Mouse (Mus musculus) forebrain, embryonic 13.5 days (tissue): ENCODE measurements around the gene G0s2. TPM values are rescaled to one million over a fixed set of nuclear protein-coding genes. Genes with fewer than 3 reads are reported as not detected.
A peak's percentile ranks its signal among the peaks of the same experiment; 100 is the strongest.

Source experiments
- ATAC-seq: fragments of 200-750 bp; cut with Nextera tagmentation; 2 replicates; pipeline ENCODE4 v1.8.0; 2017
- H3K27ac ChIP-seq: fragments of 300-500 bp; sonication (generic); 2 replicates; pipeline ENCODE4 v1.5.1; 2015; ENCODE audit warnings: inconsistent platforms, mild to moderate bottlenecking, moderate library complexity
- H3K27me3 ChIP-seq: fragments of 300-500 bp; sonication (generic); 2 replicates; pipeline ENCODE4 v1.6.1; 2015; ENCODE audit warnings: mild to moderate bottlenecking, inconsistent platforms
- H3K36me3 ChIP-seq: fragments of 300-500 bp; sonication (generic); 2 replicates; pipeline ENCODE4 v1.6.1; 2015; ENCODE audit warnings: mild to moderate bottlenecking, inconsistent platforms; ENCODE audit not compliant: poor library complexity, severe bottlenecking
- H3K4me1 ChIP-seq: fragments of 300-500 bp; sonication (generic); 2 replicates; pipeline ENCODE4 v1.6.1; 2015; ENCODE audit warnings: inconsistent platforms
- H3K4me2 ChIP-seq: fragments of 300-500 bp; sonication (generic); 2 replicates; pipeline ENCODE4 v1.6.1; 2015; ENCODE audit warnings: inconsistent platforms, mild to moderate bottlenecking, moderate library complexity
- H3K4me3 ChIP-seq: fragments of 300-500 bp; sonication (generic); 2 replicates; pipeline ENCODE4 v1.5.1; 2015; ENCODE audit warnings: mild to moderate bottlenecking, inconsistent platforms
- H3K9ac ChIP-seq: fragments of 300-500 bp; sonication (generic); 2 replicates; pipeline ENCODE4 v1.6.1; 2015; ENCODE audit warnings: mild to moderate bottlenecking, inconsistent platforms
- H3K9me3 ChIP-seq: fragments of 300-500 bp; sonication (generic); replicated peaks from 2 replicates; pipeline ENCODE4 v1.6.1; 2016; ENCODE audit warnings: inconsistent platforms
- WGBS: fragments of 180-500 bp; shearing (Covaris S2); methylation state at CpG from one replicate; pipeline ENCODE4 v1.1.7; 2015; 5-methylcytosine and 5-hydroxymethylcytosine counted together
- polyA plus RNA-seq: library from polyadenylated mRNA; unstranded; fragments of >200 nt; fragmentation: Nextera tagmentation; extraction: Ambion mirVana; gene quantifications from 2 replicates; pipeline ENCODE4 v1.2.1, GENCODE M21; 2015

Gene G0s2
- polyA plus RNA-seq, 1 experiment from 2014 or later, result 6.1 TPM

- WGBS, result 60% methylated on average over 10 of the region's 10 CpGs
- no peak overlapping the region for H3K4me2 ChIP-seq
- 0 out of 2 replicates have a peak, but pooled peaks cover 4% of the 10 kb centered on the region for H3K4me1 ChIP-seq
- H3K9ac ChIP-seq, result no peak overlapping the region
- no peaks in the 10 kb centered on the region for H3K27me3 ChIP-seq
- no peaks in the 10 kb centered on the region for H3K9me3 ChIP-seq
- no peak overlapping the region for H3K27ac ChIP-seq
- peak; percentile 62; the same call in 1 of the 2 replicates for ATAC-seq
- H3K36me3 ChIP-seq, result no peaks in the 10 kb centered on the region
- H3K4me3 ChIP-seq, result no peak overlapping the region
Observed at GRCm38 (mm10) chr1:193243571-193244193, 29.3 kb downstream of the G0s2 start.

DNA sequence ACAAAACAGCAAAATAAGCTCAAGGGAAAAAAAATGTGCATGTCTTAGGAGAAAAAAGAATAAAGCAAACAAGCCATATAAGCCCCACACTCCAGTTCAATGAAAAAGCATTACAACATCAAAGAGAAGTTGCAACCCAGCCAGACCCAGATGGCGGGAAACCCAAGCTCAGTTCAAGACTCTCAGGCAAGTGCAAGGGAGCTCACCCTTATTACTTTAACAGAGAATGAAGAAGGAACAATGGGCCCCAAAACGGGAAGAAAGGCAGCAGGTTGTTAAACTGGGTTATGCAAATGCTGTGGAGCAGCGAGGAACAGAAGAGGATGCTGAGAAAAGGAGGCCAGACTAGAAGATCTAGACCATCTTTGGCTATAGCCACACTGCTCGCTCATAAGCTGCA lies 30.2 kb downstream of the G0s2 start:
- H3K27me3 ChIP-seq, result no peaks in the 10 kb centered on the region
- no peak overlapping the region for H3K4me2 ChIP-seq
- H3K9me3 ChIP-seq, result no peaks in the 10 kb centered on the region
- no peak overlapping the region for H3K27ac ChIP-seq
- WGBS, result 41% methylated on average over 4 of the region's 4 CpGs
- H3K36me3 ChIP-seq, result no peaks in the 10 kb centered on the region
- no peak for ATAC-seq
- no peak overlapping the region for H3K9ac ChIP-seq
- H3K4me3 ChIP-seq, result no peak overlapping the region
- 0 out of 2 replicates have a peak, but pooled peaks cover 4% of the 10 kb centered on the region for H3K4me1 ChIP-seq

GRCm38 (mm10) chr1:193242238-193242637 lies 30.8 kb downstream of the G0s2 start:
- Histone ChIP-seq H3K27me3 (no peaks in the 10 kb centered on the region), H3K9ac (no peak overlapping the region), H3K4me2 (no peak overlapping the region), H3K4me1 (0 out of 2 replicates have a peak, but pooled peaks cover 4% of the 10 kb centered on the region), H3K27ac (no peak overlapping the region), H3K36me3 (no peaks in the 10 kb centered on the region), H3K4me3 (no peak overlapping the region), H3K9me3 (no peaks in the 10 kb centered on the region)
- WGBS, result 75% methylated on average over 8 of the region's 8 CpGs
- ATAC-seq, result peak; percentile 38; the same call in 1 of the 2 replicates

- Histone ChIP-seq H3K27ac (no peak overlapping the region), H3K9me3 (no peaks in the 10 kb centered on the region), H3K27me3 (no peaks in the 10 kb centered on the region), H3K4me1 (0 out of 2 replicates have a peak, but pooled peaks cover 4% of the 10 kb centered on the region), H3K36me3 (no peaks in the 10 kb centered on the region), H3K4me3 (no peak overlapping the region), H3K4me2 (no peak overlapping the region), H3K9ac (no peak overlapping the region)
- WGBS, result 94% methylated on average over 4 of the region's 4 CpGs
- ATAC-seq, result no peak
Observed at GRCm38 (mm10) chr1:193241436-193241835, 31.6 kb downstream of the G0s2 start.

GRCm38 (mm10) chr1:193238426-193238825 lies 34.6 kb downstream of the G0s2 start:
- Histone ChIP-seq H3K4me1 (0 out of 2 replicates have a peak, but pooled peaks cover 4% of the 10 kb centered on the region), H3K4me3 (no peak overlapping the region), H3K9ac (no peak overlapping the region), H3K27me3 (no peaks in the 10 kb centered on the region), H3K9me3 (no peaks in the 10 kb centered on the region), H3K27ac (no peak overlapping the region), H3K36me3 (no peaks in the 10 kb centered on the region), H3K4me2 (no peak overlapping the region)
- WGBS, result 64% methylated on average over 4 of the region's 4 CpGs
- ATAC-seq, result no peak

- Histone ChIP-seq H3K4me2 (no peak overlapping the region), H3K4me1 (no peaks in the 10 kb centered on the region), H3K4me3 (no peak overlapping the region), H3K9me3 (no peaks in the 10 kb centered on the region), H3K27me3 (no peaks in the 10 kb centered on the region), H3K36me3 (no peaks in the 10 kb centered on the region), H3K27ac (no peak overlapping the region), H3K9ac (no peak overlapping the region)
- 89% methylated on average over 7 of the region's 7 CpGs for WGBS
- no peak for ATAC-seq
Observed at GRCm38 (mm10) chr1:193234930-193235329, 38.1 kb downstream of the G0s2 start.

GRCm38 (mm10) chr1:193234130-193234645 lies 38.8 kb downstream of the G0s2 start:
- WGBS, result 98% methylated on average over 2 of the region's 2 CpGs
- H3K9ac ChIP-seq, result no peak overlapping the region
- no peak overlapping the region for H3K27ac ChIP-seq
- no peaks in the 10 kb centered on the region for H3K27me3 ChIP-seq
- no peaks in the 10 kb centered on the region for H3K4me1 ChIP-seq
- H3K4me3 ChIP-seq, result no peak overlapping the region
- H3K9me3 ChIP-seq, result no peaks in the 10 kb centered on the region
- ATAC-seq, result no peak
- H3K36me3 ChIP-seq, result no peaks in the 10 kb centered on the region
- no peak overlapping the region for H3K4me2 ChIP-seq

DNA sequence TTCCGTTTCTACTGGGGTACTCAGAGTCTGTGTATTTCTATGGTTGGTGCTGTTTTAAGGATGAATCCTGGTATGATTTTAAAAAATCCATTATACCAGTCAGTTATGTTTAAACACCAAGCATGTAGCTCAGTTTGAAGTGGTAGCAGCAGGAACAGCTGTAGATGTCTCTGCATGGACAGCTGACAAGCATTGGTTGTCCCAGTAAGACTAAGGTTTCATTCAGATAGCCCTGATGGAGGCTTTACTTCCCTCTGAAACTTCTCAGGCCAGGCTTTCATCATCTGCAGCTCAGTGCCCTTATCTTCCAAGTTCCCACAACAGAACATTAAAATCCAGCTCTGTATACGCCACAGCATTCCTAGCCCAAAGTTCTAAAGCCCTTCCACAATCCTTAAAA lies 40.3 kb downstream of the G0s2 start:
- Histone ChIP-seq H3K27ac (no peak overlapping the region), H3K36me3 (no peaks in the 10 kb centered on the region), H3K4me2 (no peak overlapping the region), H3K9ac (no peak overlapping the region), H3K9me3 (no peaks in the 10 kb centered on the region), H3K4me1 (no peaks in the 10 kb centered on the region), H3K27me3 (no peaks in the 10 kb centered on the region), H3K4me3 (no peak overlapping the region)
- ATAC-seq, result no peak
- 95% methylated on average over 2 of the region's 2 CpGs for WGBS

- WGBS, result 82% methylated on average over 5 of the region's 5 CpGs
- no peak for ATAC-seq
- Histone ChIP-seq H3K4me1 (no peaks in the 10 kb centered on the region), H3K4me3 (no peak overlapping the region), H3K9ac (no peak overlapping the region), H3K4me2 (no peak overlapping the region), H3K27me3 (no peaks in the 10 kb centered on the region), H3K27ac (no peak overlapping the region), H3K36me3 (no peaks in the 10 kb centered on the region), H3K9me3 (no peaks in the 10 kb centered on the region)
Observed at GRCm38 (mm10) chr1:193230935-193231334, 42.1 kb downstream of the G0s2 start.

DNA sequence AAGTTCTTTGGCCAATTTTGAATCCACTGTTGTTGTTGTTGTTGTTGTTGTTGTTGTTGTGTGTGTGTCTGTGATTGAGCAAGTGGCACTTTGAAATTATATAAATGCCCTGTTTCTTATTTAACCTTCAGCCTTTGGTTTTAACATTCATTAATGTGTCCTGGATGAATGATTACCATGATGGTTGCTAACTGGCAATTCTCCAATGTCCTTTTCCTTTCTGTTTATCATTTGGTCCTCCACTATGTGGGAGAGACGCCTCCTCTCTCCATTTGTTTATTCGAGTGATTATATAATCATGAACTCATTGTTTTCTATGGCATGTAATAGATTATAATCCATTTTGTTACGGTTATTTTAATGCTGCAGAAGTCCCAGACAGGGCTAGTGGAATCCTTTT lies 42.5 kb downstream of the G0s2 start:
- H3K27me3 ChIP-seq, result no peaks in the 10 kb centered on the region
- no peak for ATAC-seq
- no peak overlapping the region for H3K4me3 ChIP-seq
- no peak overlapping the region for H3K4me2 ChIP-seq
- WGBS, result 85% methylated on average over 3 of the region's 3 CpGs
- H3K36me3 ChIP-seq, result no peaks in the 10 kb centered on the region
- H3K27ac ChIP-seq, result no peak overlapping the region
- peaks cover 2% of the 10 kb centered on the region; the same call in 1 of the 2 replicates for H3K4me1 ChIP-seq
- H3K9ac ChIP-seq, result no peak overlapping the region
- no peaks in the 10 kb centered on the region for H3K9me3 ChIP-seq

- H3K27ac ChIP-seq, result no peak overlapping the region
- no peak for ATAC-seq
- H3K4me3 ChIP-seq, result no peak overlapping the region
- no peaks in the 10 kb centered on the region for H3K36me3 ChIP-seq
- no peaks in the 10 kb centered on the region for H3K27me3 ChIP-seq
- H3K4me1 ChIP-seq, result peaks cover 7% of the 10 kb centered on the region
- H3K9me3 ChIP-seq, result no peaks in the 10 kb centered on the region
- H3K4me2 ChIP-seq, result no peak overlapping the region
- WGBS, result 91% methylated on average over 5 of the region's 5 CpGs
- H3K9ac ChIP-seq, result no peak overlapping the region
Observed at GRCm38 (mm10) chr1:193229570-193229969, 43.4 kb downstream of the G0s2 start.

GRCm38 (mm10) chr1:193227537-193227936 lies 45.5 kb downstream of the G0s2 start:
- H3K4me3 ChIP-seq, result no peak overlapping the region
- H3K27me3 ChIP-seq, result no peaks in the 10 kb centered on the region
- no peak overlapping the region for H3K27ac ChIP-seq
- H3K9me3 ChIP-seq, result no peaks in the 10 kb centered on the region
- H3K36me3 ChIP-seq, result no peaks in the 10 kb centered on the region
- 64% methylated on average over 4 of the region's 4 CpGs for WGBS
- peaks cover 7% of the 10 kb centered on the region for H3K4me1 ChIP-seq
- H3K4me2 ChIP-seq, result no peak overlapping the region
- no peak for ATAC-seq
- no peak overlapping the region for H3K9ac ChIP-seq
